Mouse (Mus musculus) monocyte, adult 2 months (primary cell): ENCODE measurements around the gene Wt1.

Experiments
- DNase-seq, 2 experiments: peaks; one replicate each; pipeline ENCODE4 v3.0.0; 2022; ENCODE audit warnings: low spot score in 2 of 2, low read depth in 1 of 2

Gene Wt1

GRCm38 (mm10) chr2:105182501-105182900 lies 56.2 kb downstream of the Wt1 start:
- DNase-seq = no peak

- DNase-seq = no peak
Observed at GRCm38 (mm10) chr2:105185140-105185539, 58.8 kb downstream of the Wt1 start.

- no peak for DNase-seq
Observed at GRCm38 (mm10) chr2:105185768-105186529, 59.6 kb downstream of the Wt1 start.

- DNase-seq = no peak
Observed at GRCm38 (mm10) chr2:105186591-105186990, 60.3 kb downstream of the Wt1 start.

- no peak for DNase-seq
Observed at GRCm38 (mm10) chr2:105188182-105188581, 61.9 kb downstream of the Wt1 start.

GRCm38 (mm10) chr2:105189352-105189751 lies 63.0 kb downstream of the Wt1 start:
- DNase-seq = no peak

- DNase-seq = no peak
Observed at GRCm38 (mm10) chr2:105200152-105200551, 73.8 kb downstream of the Wt1 start.

- DNase-seq = no peak
Observed at GRCm38 (mm10) chr2:105206563-105207174, 80.3 kb downstream of the Wt1 start.

- no peak for DNase-seq
Observed at GRCm38 (mm10) chr2:105212839-105213238, 86.5 kb downstream of the Wt1 start.

GRCm38 (mm10) chr2:105215914-105216313 lies 89.6 kb downstream of the Wt1 start:
- DNase-seq = no peak

- DNase-seq = no peak
Observed at GRCm38 (mm10) chr2:105219229-105219628, 92.9 kb downstream of the Wt1 start.

- DNase-seq = no peak
Observed at GRCm38 (mm10) chr2:105219664-105220063, 93.3 kb downstream of the Wt1 start.

GRCm38 (mm10) chr2:105220738-105221303 lies 94.5 kb downstream of the Wt1 start:
- no peak for DNase-seq
